Mouse (Mus musculus): ENCODE measurements at regions not wholly inside any gene's neighbourhood (a gene's known extent, or its start where the extent isn't known, plus 50 kb on each side); places are given as distances from the start of the nearest gene placed in this dataset.

- ATAC-seq (ENCODE audit: low FRiP score, low TSS enrichment) (no peak), DNase-seq (no peak)
- no peaks in the 10 kb centered on the region for H3K4me1 ChIP-seq (ENCODE audit: control insufficient read depth, insufficient read depth, low read length)
- no peak overlapping the region for H3K27ac ChIP-seq (replicated peaks; ENCODE audit: low read depth, low read length)
- H3K9ac ChIP-seq (replicated peaks; ENCODE audit: low read length): no peak overlapping the region
- H3K4me3 ChIP-seq (replicated peaks; ENCODE audit: low read depth, low read length): no peak overlapping the region
- no peaks in the 10 kb centered on the region for H3K36me3 ChIP-seq (ENCODE audit: control insufficient read depth, insufficient read depth, low read length)
- H3K9me3 ChIP-seq (ENCODE audit: control insufficient read depth, low read length): no peaks in the 10 kb centered on the region
- no peak overlapping the region for H3K4me2 ChIP-seq (ENCODE audit: low read length)
- no peaks in the 10 kb centered on the region for H3K27me3 ChIP-seq (ENCODE audit: control insufficient read depth, insufficient read depth, low read length)
- 68% methylated on average over 2 of the region's 2 CpGs for WGBS
These were observed 768.4 kb upstream of the Mms22l start for GRCm38 (mm10) chr4:23727846-23728245.

- ATAC-seq (ENCODE audit: low FRiP score, low TSS enrichment): no peak
- Histone ChIP-seq H3K9me3 (ENCODE audit: control insufficient read depth, low read length) (no peaks in the 10 kb centered on the region), H3K4me1 (ENCODE audit: control insufficient read depth, insufficient read depth, low read length) (no peaks in the 10 kb centered on the region), H3K9ac (replicated peaks; ENCODE audit: low read length) (no peak overlapping the region), H3K27ac (replicated peaks; ENCODE audit: low read depth, low read length) (no peak overlapping the region), H3K4me2 (ENCODE audit: low read length) (no peak overlapping the region), H3K36me3 (ENCODE audit: control insufficient read depth, insufficient read depth, low read length) (no peaks in the 10 kb centered on the region), H3K27me3 (ENCODE audit: control insufficient read depth, insufficient read depth, low read length) (no peaks in the 10 kb centered on the region), H3K4me3 (replicated peaks; ENCODE audit: low read depth, low read length) (no peak overlapping the region)
- WGBS: 83% methylated on average over 4 of the region's 4 CpGs
- DNase-seq: no peak
These were observed 763.8 kb upstream of the Mms22l start for GRCm38 (mm10) chr4:23732471-23732870.

- H3K4me1 ChIP-seq (ENCODE audit: control insufficient read depth, insufficient read depth, low read length): no peaks in the 10 kb centered on the region
- no peak overlapping the region for H3K4me2 ChIP-seq (ENCODE audit: low read length)
- WGBS: 73% methylated on average over 7 of the region's 7 CpGs
- H3K27me3 ChIP-seq (ENCODE audit: control insufficient read depth, insufficient read depth, low read length): no peaks in the 10 kb centered on the region
- H3K9me3 ChIP-seq (ENCODE audit: control insufficient read depth, low read length): no peaks in the 10 kb centered on the region
- ATAC-seq (ENCODE audit: low FRiP score, low TSS enrichment): no peak
- no peaks in the 10 kb centered on the region for H3K36me3 ChIP-seq (ENCODE audit: control insufficient read depth, insufficient read depth, low read length)
- no peak overlapping the region for H3K9ac ChIP-seq (replicated peaks; ENCODE audit: low read length)
- no peak overlapping the region for H3K27ac ChIP-seq (replicated peaks; ENCODE audit: low read depth, low read length)
- H3K4me3 ChIP-seq (replicated peaks; ENCODE audit: low read depth, low read length): no peak overlapping the region
- no peak for DNase-seq
These were observed 752.2 kb upstream of the Mms22l start for GRCm38 (mm10) chr4:23744079-23744478.

- DNase-seq (peak; percentile 59), ATAC-seq (ENCODE audit: low FRiP score, low TSS enrichment) (no peak)
- no peak overlapping the region for H3K27ac ChIP-seq (replicated peaks; ENCODE audit: low read depth, low read length)
- H3K4me1 ChIP-seq (ENCODE audit: control insufficient read depth, insufficient read depth, low read length): no peaks in the 10 kb centered on the region
- H3K9me3 ChIP-seq (ENCODE audit: control insufficient read depth, low read length): peaks cover 4% of the 10 kb centered on the region; the same call in 1 of the 2 replicates
- no peak overlapping the region for H3K4me2 ChIP-seq (ENCODE audit: low read length)
- H3K9ac ChIP-seq (replicated peaks; ENCODE audit: low read length): no peak overlapping the region
- no peaks in the 10 kb centered on the region for H3K36me3 ChIP-seq (ENCODE audit: control insufficient read depth, insufficient read depth, low read length)
- H3K27me3 ChIP-seq (ENCODE audit: control insufficient read depth, insufficient read depth, low read length): no peaks in the 10 kb centered on the region
- no peak overlapping the region for H3K4me3 ChIP-seq (replicated peaks; ENCODE audit: low read depth, low read length)
These were observed 738.2 kb upstream of the Mms22l start for GRCm38 (mm10) chr4:23758005-23758404.

- H3K4me1 ChIP-seq (ENCODE audit: control insufficient read depth, insufficient read depth, low read length): peaks cover 3% of the 10 kb centered on the region; the same call in 1 of the 2 replicates
- peak; percentile 81 for DNase-seq
- WGBS: 5% methylated on average over 4 of the region's 4 CpGs
- no peaks in the 10 kb centered on the region for H3K27me3 ChIP-seq (ENCODE audit: control insufficient read depth, insufficient read depth, low read length)
- H3K36me3 ChIP-seq (ENCODE audit: control insufficient read depth, insufficient read depth, low read length): no peaks in the 10 kb centered on the region
- no peak overlapping the region for H3K4me2 ChIP-seq (ENCODE audit: low read length)
- no peaks in the 10 kb centered on the region for H3K9me3 ChIP-seq (ENCODE audit: control insufficient read depth, low read length)
- no peak overlapping the region for H3K9ac ChIP-seq (replicated peaks; ENCODE audit: low read length)
- H3K27ac ChIP-seq (replicated peaks; ENCODE audit: low read depth, low read length): peak overlapping the region; percentile 72
- no peak overlapping the region for H3K4me3 ChIP-seq (replicated peaks; ENCODE audit: low read depth, low read length)
- ATAC-seq (ENCODE audit: low FRiP score, low TSS enrichment): peak; percentile 97
These were observed 708.6 kb upstream of the Mms22l start for GRCm38 (mm10) chr4:23787417-23788204.

- DNase-seq: no peak
- ATAC-seq (ENCODE audit: low FRiP score, low TSS enrichment): no peak
- no peak overlapping the region for H3K27ac ChIP-seq (replicated peaks; ENCODE audit: low read depth, low read length)
These were observed 672.7 kb upstream of the Mms22l start for GRCm38 (mm10) chr4:23823516-23823915.

GRCm38 (mm10) chr4:23826885-23827284, 669.4 kb upstream of the Mms22l start:
- Histone ChIP-seq H3K4me3 (replicated peaks; ENCODE audit: low read depth, low read length) (no peak overlapping the region), H3K27ac (replicated peaks; ENCODE audit: low read depth, low read length) (no peak overlapping the region), H3K4me2 (ENCODE audit: low read length) (no peak overlapping the region), H3K27me3 (ENCODE audit: control insufficient read depth, insufficient read depth, low read length) (no peaks in the 10 kb centered on the region), H3K9ac (replicated peaks; ENCODE audit: low read length) (no peak overlapping the region), H3K4me1 (ENCODE audit: control insufficient read depth, insufficient read depth, low read length) (0 out of 2 replicates have a peak, but pooled peaks cover 3% of the 10 kb centered on the region), H3K9me3 (ENCODE audit: control insufficient read depth, low read length) (no peaks in the 10 kb centered on the region), H3K36me3 (ENCODE audit: control insufficient read depth, insufficient read depth, low read length) (no peaks in the 10 kb centered on the region)
- ATAC-seq (ENCODE audit: low FRiP score, low TSS enrichment): 0 out of 2 replicates have a peak, but pooled peaks have one; percentile 46
- WGBS: 0% methylated on average over 2 of the region's 2 CpGs
- DNase-seq: peak; percentile 66

More at GRCm38 (mm10) chr4:23823516-23823915, 672.7 kb upstream of the Mms22l start:
- H3K36me3 ChIP-seq (ENCODE audit: control insufficient read depth, insufficient read depth, low read length): no peaks in the 10 kb centered on the region
- H3K4me3 ChIP-seq (replicated peaks; ENCODE audit: low read depth, low read length): no peak overlapping the region
- no peaks in the 10 kb centered on the region for H3K27me3 ChIP-seq (ENCODE audit: control insufficient read depth, insufficient read depth, low read length)
- H3K9ac ChIP-seq (replicated peaks; ENCODE audit: low read length): no peak overlapping the region
- no peak overlapping the region for H3K4me2 ChIP-seq (ENCODE audit: low read length)
- 86% methylated on average over 2 of the region's 2 CpGs for WGBS
- H3K9me3 ChIP-seq (ENCODE audit: control insufficient read depth, low read length): no peaks in the 10 kb centered on the region
- 0 out of 2 replicates have a peak, but pooled peaks cover 3% of the 10 kb centered on the region for H3K4me1 ChIP-seq (ENCODE audit: control insufficient read depth, insufficient read depth, low read length)

GRCm38 (mm10) chr4:23832385-23833164, 663.7 kb upstream of the Mms22l start:
- H3K27ac ChIP-seq (replicated peaks; ENCODE audit: low read depth, low read length): no peak overlapping the region
- no peaks in the 10 kb centered on the region for H3K4me1 ChIP-seq (ENCODE audit: control insufficient read depth, insufficient read depth, low read length)
- no peaks in the 10 kb centered on the region for H3K9me3 ChIP-seq (ENCODE audit: control insufficient read depth, low read length)
- H3K4me2 ChIP-seq (ENCODE audit: low read length): no peak overlapping the region
- H3K4me3 ChIP-seq (replicated peaks; ENCODE audit: low read depth, low read length): no peak overlapping the region
- WGBS: 53% methylated on average over 7 of the region's 7 CpGs
- no peaks in the 10 kb centered on the region for H3K36me3 ChIP-seq (ENCODE audit: control insufficient read depth, insufficient read depth, low read length)
- H3K27me3 ChIP-seq (ENCODE audit: control insufficient read depth, insufficient read depth, low read length): no peaks in the 10 kb centered on the region
- DNase-seq (no peak), ATAC-seq (ENCODE audit: low FRiP score, low TSS enrichment) (no peak)
- no peak overlapping the region for H3K9ac ChIP-seq (replicated peaks; ENCODE audit: low read length)
